Mouse (Mus musculus): ENCODE data around the gene Gm20388. TPM values are rescaled to one million over a fixed set of nuclear protein-coding genes. Genes with fewer than 3 reads are reported as not detected.

Gm20388 gene
- polyA plus RNA-seq, 1 experiment, result 18.7 TPM

- Histone ChIP-seq H3K4me3 (replicated peaks; ENCODE audit: insufficient read depth, low read depth, low read length) (no peak overlapping the region), H3K27ac (ENCODE audit: insufficient read depth, low read length) (no peak overlapping the region), H3K4me1 (ENCODE audit: control insufficient read depth, insufficient read depth, low read length) (peaks cover 37% of the 10 kb centered on the region), H3K27me3 (ENCODE audit: control insufficient read depth, insufficient read depth, low read length) (no peaks in the 10 kb centered on the region)
- 27% methylated on average over 12 of the region's 12 CpGs for WGBS
- TF ChIP-seq POLR2A (IDR thresholded peaks at IDR 0.05; ENCODE audit: borderline replicate concordance, insufficient read depth, low read length) (no peak; the same call in 1 of the 2 replicates), CTCF (IDR thresholded peaks at IDR 0.05; ENCODE audit: borderline replicate concordance, insufficient read depth, low read depth, low read length) (no peak)
- DNase-seq, result peak; percentile 62 to 82
Observed at GRCm38 (mm10) chr8:121861806-121862548, 1951.3 kb downstream of the Gm20388 start.

GRCm38 (mm10) chr8:121865356-121865755 lies 1954.7 kb downstream of the Gm20388 start:
- Histone ChIP-seq H3K4me1 (ENCODE audit: control insufficient read depth, insufficient read depth, low read length) (peaks cover 19% of the 10 kb centered on the region), H3K27me3 (ENCODE audit: control insufficient read depth, insufficient read depth, low read length) (no peaks in the 10 kb centered on the region), H3K27ac (ENCODE audit: insufficient read depth, low read length) (no peak overlapping the region), H3K4me3 (replicated peaks; ENCODE audit: insufficient read depth, low read depth, low read length) (no peak overlapping the region)
- DNase-seq, result no peak
- TF ChIP-seq CTCF (IDR thresholded peaks at IDR 0.05; ENCODE audit: borderline replicate concordance, insufficient read depth, low read depth, low read length), result no peak
- no peak for TF ChIP-seq POLR2A (IDR thresholded peaks at IDR 0.05; ENCODE audit: borderline replicate concordance, insufficient read depth, low read length)
- 50% methylated on average over 8 of the region's 8 CpGs for WGBS

DNA sequence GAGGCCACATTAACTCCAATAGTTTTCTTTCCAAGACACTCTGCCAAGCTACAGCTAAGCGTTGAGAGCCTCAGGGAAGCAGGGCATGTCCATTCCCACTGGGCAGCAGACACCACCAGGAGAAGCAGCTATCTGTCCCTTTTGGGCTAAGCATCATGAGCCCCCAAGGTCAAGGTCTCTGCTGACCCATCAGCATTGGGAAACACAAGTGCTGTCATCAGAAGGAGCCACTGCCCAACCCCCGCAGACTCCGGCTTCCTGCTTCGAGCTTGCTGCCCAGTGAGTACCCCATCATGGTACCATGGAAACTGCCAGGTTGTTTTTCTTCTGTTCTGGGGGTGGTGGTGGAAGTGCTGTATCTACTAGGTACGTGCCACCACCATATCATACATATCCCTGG lies 1957.6 kb downstream of the Gm20388 start:
- 91% methylated on average over 5 of the region's 5 CpGs for WGBS
- TF ChIP-seq CTCF (IDR thresholded peaks at IDR 0.05; ENCODE audit: borderline replicate concordance, insufficient read depth, low read depth, low read length) (no peak), POLR2A (IDR thresholded peaks at IDR 0.05; ENCODE audit: borderline replicate concordance, insufficient read depth, low read length) (no peak)
- Histone ChIP-seq H3K27ac (ENCODE audit: insufficient read depth, low read length) (no peak overlapping the region), H3K4me1 (ENCODE audit: control insufficient read depth, insufficient read depth, low read length) (peaks cover 7% of the 10 kb centered on the region), H3K27me3 (ENCODE audit: control insufficient read depth, insufficient read depth, low read length) (no peaks in the 10 kb centered on the region), H3K4me3 (replicated peaks; ENCODE audit: insufficient read depth, low read depth, low read length) (no peak overlapping the region)
- no peak for DNase-seq

- Histone ChIP-seq H3K4me1 (ENCODE audit: control insufficient read depth, insufficient read depth, low read length) (peaks cover 7% of the 10 kb centered on the region), H3K27ac (ENCODE audit: insufficient read depth, low read length) (no peak overlapping the region), H3K27me3 (ENCODE audit: control insufficient read depth, insufficient read depth, low read length) (no peaks in the 10 kb centered on the region), H3K4me3 (replicated peaks; ENCODE audit: insufficient read depth, low read depth, low read length) (no peak overlapping the region)
- WGBS, result 92% methylated on average over 7 of the region's 7 CpGs
- no peak for DNase-seq
- no peak for TF ChIP-seq POLR2A (IDR thresholded peaks at IDR 0.05; ENCODE audit: borderline replicate concordance, insufficient read depth, low read length)
- no peak for TF ChIP-seq CTCF (IDR thresholded peaks at IDR 0.05; ENCODE audit: borderline replicate concordance, insufficient read depth, low read depth, low read length)
Observed at GRCm38 (mm10) chr8:121868896-121869295, 1958.3 kb downstream of the Gm20388 start.

DNA sequence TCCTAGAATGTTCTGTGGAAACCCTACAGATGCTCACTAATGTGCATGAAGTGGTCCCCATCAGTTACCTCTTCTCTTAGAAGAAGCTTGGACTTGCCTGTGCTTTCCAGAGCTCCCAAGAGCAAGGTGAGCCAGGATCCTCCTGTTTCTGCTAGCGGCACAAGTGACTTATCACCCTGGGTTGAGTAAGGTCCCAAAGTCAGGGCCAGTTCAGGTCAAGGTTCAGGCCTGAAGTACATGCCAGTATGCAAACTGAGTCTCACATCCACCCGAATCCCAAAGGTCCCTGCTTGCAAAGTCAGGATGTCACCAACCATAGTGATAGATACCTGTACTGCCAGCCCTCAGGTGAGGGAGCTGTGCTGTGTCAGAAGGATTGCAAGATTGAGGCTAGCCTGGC lies 1959.5 kb downstream of the Gm20388 start:
- Histone ChIP-seq H3K27ac (ENCODE audit: insufficient read depth, low read length) (no peak overlapping the region), H3K27me3 (ENCODE audit: control insufficient read depth, insufficient read depth, low read length) (no peaks in the 10 kb centered on the region), H3K4me1 (ENCODE audit: control insufficient read depth, insufficient read depth, low read length) (peaks cover 6% of the 10 kb centered on the region), H3K4me3 (replicated peaks; ENCODE audit: insufficient read depth, low read depth, low read length) (no peak overlapping the region)
- DNase-seq, result no peak
- WGBS, result 92% methylated on average over 2 of the region's 2 CpGs
- TF ChIP-seq CTCF (IDR thresholded peaks at IDR 0.05; ENCODE audit: borderline replicate concordance, insufficient read depth, low read depth, low read length) (no peak), POLR2A (IDR thresholded peaks at IDR 0.05; ENCODE audit: borderline replicate concordance, insufficient read depth, low read length) (no peak)

DNA sequence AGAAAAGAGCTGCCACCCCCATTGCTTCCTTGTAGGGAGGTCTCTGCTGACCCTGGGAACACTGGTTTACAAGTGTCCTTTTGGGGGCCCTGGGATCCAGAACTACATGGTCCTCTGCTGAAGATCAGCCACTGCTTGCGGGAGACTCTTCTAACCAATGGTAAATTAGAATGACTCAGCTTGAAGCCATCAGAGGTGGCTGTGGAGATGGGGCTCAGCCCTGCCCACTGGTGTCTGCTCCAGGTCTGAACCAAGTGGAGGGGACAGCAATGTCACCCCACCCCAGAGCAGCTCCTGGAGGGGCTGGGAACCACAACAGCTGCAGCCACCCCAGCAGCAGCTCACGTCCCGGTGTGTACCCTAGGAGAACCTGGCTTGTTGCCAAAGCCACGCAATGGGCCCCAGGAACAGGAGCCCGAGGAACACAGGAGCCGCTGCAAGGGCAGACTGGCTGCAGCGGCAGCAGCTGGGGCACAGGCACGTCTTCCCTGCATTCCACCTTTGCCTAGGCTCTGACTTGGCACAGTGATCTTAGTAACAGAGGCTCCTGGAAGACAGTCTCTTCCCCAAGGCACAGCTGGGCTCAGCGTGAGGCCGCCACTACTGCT lies 1961.3 kb downstream of the Gm20388 start:
- no peaks in the 10 kb centered on the region for H3K27me3 ChIP-seq (ENCODE audit: control insufficient read depth, insufficient read depth, low read length)
- WGBS, result 36% methylated on average over 10 of the region's 10 CpGs
- no peak overlapping the region for H3K27ac ChIP-seq (ENCODE audit: insufficient read depth, low read length)
- H3K4me3 ChIP-seq (replicated peaks; ENCODE audit: insufficient read depth, low read depth, low read length), result no peak overlapping the region
- H3K4me1 ChIP-seq (ENCODE audit: control insufficient read depth, insufficient read depth, low read length), result no peaks in the 10 kb centered on the region
- TF ChIP-seq CTCF (IDR thresholded peaks at IDR 0.05; ENCODE audit: borderline replicate concordance, insufficient read depth, low read depth, low read length), result no peak
- no peak for TF ChIP-seq POLR2A (IDR thresholded peaks at IDR 0.05; ENCODE audit: borderline replicate concordance, insufficient read depth, low read length)
- no peak for DNase-seq

GRCm38 (mm10) chr8:121874031-121874430 lies 1963.4 kb downstream of the Gm20388 start:
- Histone ChIP-seq H3K4me1 (ENCODE audit: control insufficient read depth, insufficient read depth, low read length) (no peaks in the 10 kb centered on the region), H3K27ac (ENCODE audit: insufficient read depth, low read length) (no peak overlapping the region), H3K27me3 (ENCODE audit: control insufficient read depth, insufficient read depth, low read length) (no peaks in the 10 kb centered on the region), H3K4me3 (replicated peaks; ENCODE audit: insufficient read depth, low read depth, low read length) (no peak overlapping the region)
- WGBS, result 80% methylated on average over 9 of the region's 9 CpGs
- DNase-seq, result no peak
- TF ChIP-seq CTCF (IDR thresholded peaks at IDR 0.05; ENCODE audit: borderline replicate concordance, insufficient read depth, low read depth, low read length), result no peak

- 72% methylated on average over 3 of the region's 3 CpGs for WGBS
- Histone ChIP-seq H3K4me3 (replicated peaks; ENCODE audit: insufficient read depth, low read depth, low read length) (no peak overlapping the region), H3K27ac (ENCODE audit: insufficient read depth, low read length) (no peak overlapping the region), H3K4me1 (ENCODE audit: control insufficient read depth, insufficient read depth, low read length) (no peaks in the 10 kb centered on the region), H3K27me3 (ENCODE audit: control insufficient read depth, insufficient read depth, low read length) (no peaks in the 10 kb centered on the region)
- no peak for TF ChIP-seq CTCF (IDR thresholded peaks at IDR 0.05; ENCODE audit: borderline replicate concordance, insufficient read depth, low read depth, low read length)
- TF ChIP-seq POLR2A (IDR thresholded peaks at IDR 0.05; ENCODE audit: borderline replicate concordance, insufficient read depth, low read length), result no peak
- DNase-seq, result no peak
Observed at GRCm38 (mm10) chr8:121875045-121875444, 1964.4 kb downstream of the Gm20388 start.
